Mouse (Mus musculus): Measurements from ENCODE around the gene Chd2. TPM values are rescaled to one million over a fixed set of nuclear protein-coding genes. Genes with fewer than 3 reads are reported as not detected.

The Chd2 gene
- 41.5 and 59.7 TPM in 2 replicates for polyA plus RNA-seq (2016; fragmentation: Nextera tagmentation; extraction: Ambion mirVana)

DNA sequence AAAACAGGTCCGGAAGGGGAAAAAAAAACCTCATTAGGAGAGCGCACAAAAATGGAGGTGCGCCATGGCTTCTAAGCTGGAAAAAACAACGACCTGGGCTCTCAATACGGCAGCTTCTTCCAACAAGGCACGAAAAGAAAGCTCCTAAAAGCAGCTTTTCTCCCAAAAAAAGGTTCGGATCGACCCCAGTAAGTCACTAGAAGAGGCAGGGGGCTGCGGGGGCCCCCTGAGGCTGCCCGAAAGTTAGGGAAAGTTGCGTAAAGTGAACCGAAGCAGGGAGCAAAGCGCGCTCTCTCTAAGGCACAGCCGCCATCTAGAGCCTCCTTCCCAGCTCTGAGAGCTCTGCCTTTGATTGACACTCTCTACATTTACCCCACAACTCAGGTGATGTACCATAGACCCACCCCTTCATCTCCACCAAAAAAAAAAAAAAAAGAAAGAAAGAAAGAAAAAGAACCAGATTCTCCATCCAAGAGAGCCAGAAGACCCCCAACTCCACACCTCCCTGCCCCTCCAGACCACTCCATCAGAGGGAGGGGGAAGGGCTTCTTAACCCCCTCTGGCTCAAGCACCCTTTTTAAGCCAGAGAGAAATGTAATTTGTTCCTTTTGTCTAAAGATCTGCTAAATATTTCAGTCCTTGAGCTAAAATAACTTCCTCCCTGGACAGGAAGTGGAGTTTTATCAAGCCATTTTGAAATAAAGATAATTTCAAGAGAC lies at the start of gene Chd2:
Chd2 (minus strand) TSS at position 419 of the 719 bp plus-strand sequence.
- WGBS: under 1% methylated on average over 15 of the region's 15 CpGs
- Histone ChIP-seq H3K9ac (peak within 1 kb of the TSS; percentile 89), H3K27me3 (replicated peaks) (no peaks in the 10 kb centered on the region), H3K36me3 (peaks cover 8% of the 10 kb centered on the region), H3K9me3 (no peaks in the 10 kb centered on the region), H3K4me1 (peaks cover 6% of the 10 kb centered on the region), H3K4me2 (replicated peaks) (peak within 1 kb of the TSS; percentile 60), H3K4me3 (peak within 1 kb of the TSS; percentile 72), H3K27ac (peak within 1 kb of the TSS; percentile 98)
- ATAC-seq (ENCODE audit: low FRiP score, low read depth): peak; percentile 38; the same call in 1 of the 2 replicates

DNA sequence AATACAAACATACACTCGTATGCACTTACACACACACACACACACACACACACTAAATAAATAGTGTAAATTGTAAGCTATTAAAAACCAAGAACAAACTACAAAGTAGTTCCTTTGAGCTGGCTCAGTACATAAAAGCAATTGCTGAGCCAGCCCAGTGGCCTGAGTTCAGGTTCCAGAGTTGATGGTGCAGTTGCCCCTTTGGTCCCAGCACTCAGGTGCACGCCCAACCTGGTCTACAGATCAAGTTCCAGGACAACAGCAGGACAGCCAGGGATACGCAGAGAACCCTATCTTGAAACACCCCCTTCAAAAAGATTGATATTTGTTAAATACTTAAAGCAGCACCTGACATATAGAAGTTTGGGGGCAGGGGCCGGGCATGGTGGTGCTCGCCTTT lies 49.1 kb upstream of the Chd2 start:
- H3K4me1 ChIP-seq: peaks cover 14% of the 10 kb centered on the region

DNA sequence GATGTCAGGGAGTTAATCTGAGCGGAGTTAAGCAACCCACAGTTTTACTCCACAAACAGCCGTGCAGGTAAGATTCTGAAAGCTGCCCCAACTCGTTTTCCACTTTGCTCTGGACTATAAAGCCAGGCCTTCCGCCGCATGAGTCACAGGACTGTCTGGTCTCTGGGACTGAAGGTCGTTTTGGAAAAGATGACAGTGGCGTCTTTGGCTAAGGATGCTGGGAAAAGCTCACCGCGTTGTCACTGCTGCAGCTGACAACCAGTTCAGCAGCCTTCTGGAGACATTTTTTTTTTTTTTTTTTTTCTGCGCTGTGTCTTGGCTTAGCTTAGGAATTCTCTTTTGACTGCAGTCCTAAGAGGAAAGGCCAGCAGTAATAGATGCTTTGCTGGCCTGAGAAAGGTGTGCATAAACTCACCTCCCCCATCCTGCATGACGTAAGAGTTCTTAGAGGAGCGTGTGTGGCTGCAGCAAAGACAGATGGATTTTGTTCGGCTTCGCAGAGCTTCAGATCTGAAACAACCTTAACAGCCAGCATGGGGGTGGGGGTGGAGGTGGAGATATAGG lies 47.7 kb upstream of the Chd2 start:
- no peak for ATAC-seq (ENCODE audit: low FRiP score, low read depth)
- no peak overlapping the region for H3K4me2 ChIP-seq (replicated peaks)

More for the DNA sequence above, 49.1 kb upstream of the Chd2 start:
- 92% methylated on average over 5 of the region's 5 CpGs for WGBS
- Histone ChIP-seq H3K9ac (no peak overlapping the region), H3K36me3 (no peaks in the 10 kb centered on the region), H3K9me3 (no peaks in the 10 kb centered on the region), H3K4me2 (replicated peaks) (no peak overlapping the region), H3K27ac (no peak overlapping the region), H3K4me3 (no peak overlapping the region), H3K27me3 (replicated peaks) (no peaks in the 10 kb centered on the region)
- no peak for ATAC-seq (ENCODE audit: low FRiP score, low read depth)

DNA sequence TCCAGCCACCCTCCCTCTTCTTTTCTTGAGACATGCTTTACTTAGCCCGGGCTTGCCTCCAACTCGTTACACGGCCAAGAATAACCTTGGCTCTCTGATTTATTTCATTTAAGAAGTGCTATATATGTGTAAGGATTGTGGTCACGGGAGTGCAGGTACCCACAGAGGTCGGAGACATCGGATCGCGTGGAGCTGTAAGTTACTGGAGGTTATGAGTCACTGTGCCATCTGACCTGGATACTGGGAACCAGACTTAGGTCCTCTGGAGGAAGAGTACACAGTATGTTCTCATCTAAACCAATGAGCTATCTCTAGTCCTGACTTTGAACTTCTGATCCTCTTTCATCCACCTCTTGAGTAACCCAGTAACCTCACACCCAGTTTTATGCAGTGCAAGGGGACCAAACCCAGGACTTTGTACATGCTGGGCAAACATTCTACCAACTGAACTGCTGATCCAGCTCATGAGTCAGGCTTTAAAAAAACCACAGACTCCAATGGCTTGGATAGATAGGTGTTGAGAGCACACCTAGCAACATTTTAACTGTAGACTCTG lies 46.8 kb upstream of the Chd2 start:
- Histone ChIP-seq H3K27ac (no peak overlapping the region), H3K4me1 (peaks cover 7% of the 10 kb centered on the region), H3K27me3 (replicated peaks) (no peaks in the 10 kb centered on the region), H3K4me3 (no peak overlapping the region), H3K9ac (no peak overlapping the region), H3K4me2 (replicated peaks) (no peak overlapping the region), H3K9me3 (no peaks in the 10 kb centered on the region), H3K36me3 (no peaks in the 10 kb centered on the region)
- WGBS: 90% methylated on average over 8 of the region's 8 CpGs
- no peak for ATAC-seq (ENCODE audit: low FRiP score, low read depth)

More for the DNA sequence above, 47.7 kb upstream of the Chd2 start:
- no peaks in the 10 kb centered on the region for H3K9me3 ChIP-seq
- H3K4me1 ChIP-seq: peaks cover 11% of the 10 kb centered on the region
- 59% methylated on average over 14 of the region's 14 CpGs for WGBS
- no peaks in the 10 kb centered on the region for H3K36me3 ChIP-seq
- H3K9ac ChIP-seq: no peak overlapping the region
- no peak overlapping the region for H3K4me3 ChIP-seq
- no peaks in the 10 kb centered on the region for H3K27me3 ChIP-seq (replicated peaks)
- H3K27ac ChIP-seq: no peak overlapping the region

DNA sequence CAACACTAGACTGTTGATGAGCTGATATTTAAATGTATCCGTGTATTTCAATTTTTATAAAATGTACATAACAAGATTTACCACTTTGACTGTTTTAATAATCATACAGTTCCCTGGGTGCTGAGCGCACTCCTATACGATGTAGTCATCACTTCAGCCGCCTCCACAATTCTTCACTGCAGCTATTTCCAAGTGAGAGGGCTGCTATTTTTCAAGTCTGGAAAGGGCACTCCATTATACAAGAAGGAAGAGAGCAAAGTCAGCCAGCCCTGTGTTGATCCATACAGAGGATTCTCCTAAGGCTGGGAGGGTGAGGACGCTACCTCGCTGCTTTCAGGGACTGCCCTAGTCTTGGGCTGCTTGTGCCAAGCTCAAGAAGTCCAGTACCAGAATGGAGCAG lies 45.1 kb upstream of the Chd2 start:
- ATAC-seq (ENCODE audit: low FRiP score, low read depth): no peak
- peaks cover 7% of the 10 kb centered on the region for H3K4me1 ChIP-seq
- 94% methylated on average over 6 of the region's 6 CpGs for WGBS

DNA sequence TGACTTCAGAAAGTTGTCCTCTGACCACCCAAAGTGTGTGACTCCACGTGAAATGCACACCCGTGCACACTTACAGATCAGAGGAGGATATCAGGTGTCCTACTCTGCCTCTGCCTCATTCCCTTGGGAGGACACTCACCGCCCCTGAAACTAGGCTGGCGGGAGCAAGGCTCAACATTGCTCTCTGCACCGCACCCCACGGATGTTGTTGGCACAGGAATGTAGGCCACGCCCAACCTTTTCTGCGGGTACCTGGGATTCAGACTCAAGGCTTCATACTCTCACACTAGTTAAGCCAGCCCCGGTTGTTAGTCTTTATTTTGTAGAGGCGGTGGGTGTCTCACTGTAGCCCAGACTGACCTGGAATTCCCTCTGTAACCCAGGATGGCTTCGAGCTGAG lies 44.6 kb upstream of the Chd2 start:
- no peaks in the 10 kb centered on the region for H3K9me3 ChIP-seq
- H3K36me3 ChIP-seq: no peaks in the 10 kb centered on the region
- H3K27ac ChIP-seq: no peak overlapping the region
- 68% methylated on average over 11 of the region's 11 CpGs for WGBS
- H3K27me3 ChIP-seq (replicated peaks): no peaks in the 10 kb centered on the region
- H3K9ac ChIP-seq: no peak overlapping the region
- no peak overlapping the region for H3K4me2 ChIP-seq (replicated peaks)
- H3K4me3 ChIP-seq: no peak overlapping the region
- H3K4me1 ChIP-seq: peaks cover 7% of the 10 kb centered on the region
- ATAC-seq (ENCODE audit: low FRiP score, low read depth): no peak

More for the DNA sequence above, 45.1 kb upstream of the Chd2 start:
- Histone ChIP-seq H3K4me3 (no peak overlapping the region), H3K27ac (no peak overlapping the region), H3K4me2 (replicated peaks) (no peak overlapping the region), H3K27me3 (replicated peaks) (no peaks in the 10 kb centered on the region), H3K9ac (no peak overlapping the region), H3K36me3 (no peaks in the 10 kb centered on the region), H3K9me3 (no peaks in the 10 kb centered on the region)

DNA sequence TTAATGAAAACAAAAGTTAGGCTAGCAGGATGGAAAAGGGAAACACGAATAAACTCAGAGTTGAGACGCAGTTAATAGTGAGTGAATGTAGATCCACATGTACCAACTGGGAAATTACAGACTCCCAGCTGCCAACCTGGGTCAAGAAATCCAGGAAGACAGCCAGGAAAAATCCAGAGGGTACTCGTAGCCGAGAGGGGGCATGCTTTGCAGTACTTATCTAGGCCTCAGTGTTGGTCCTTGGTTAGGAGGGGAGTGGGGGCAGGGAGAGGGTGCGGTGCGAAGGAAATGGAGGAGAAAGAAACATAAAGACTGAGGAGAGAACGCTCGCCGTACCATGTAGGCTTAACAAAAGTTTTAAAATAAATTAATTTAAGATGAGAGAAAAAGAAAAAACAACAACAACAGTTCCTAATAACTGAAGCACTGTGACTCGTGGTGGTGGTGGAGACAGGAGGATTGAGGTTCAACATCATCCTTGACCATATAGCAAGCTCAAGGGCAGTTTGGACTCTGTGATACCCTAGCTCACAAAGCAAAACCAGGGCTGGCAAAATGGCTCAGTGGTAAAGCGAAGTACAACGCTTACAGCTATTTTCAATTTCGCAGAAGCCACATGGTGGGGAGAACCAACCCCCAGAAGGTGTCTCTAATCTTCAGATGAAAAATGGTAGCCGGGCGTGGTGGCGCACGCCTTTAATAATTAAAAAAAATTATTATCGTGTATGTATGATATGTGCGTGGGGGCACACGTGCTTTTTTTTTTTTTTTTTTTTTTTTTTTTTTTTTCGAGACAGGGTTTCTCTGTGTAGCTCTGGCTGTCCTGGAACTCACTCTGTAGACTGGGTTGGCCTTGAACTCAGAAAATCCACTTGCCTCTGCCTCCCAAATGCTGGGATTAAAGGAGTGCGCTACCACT lies 43.7 kb upstream of the Chd2 start:
- no peaks in the 10 kb centered on the region for H3K27me3 ChIP-seq (replicated peaks)
- ATAC-seq (ENCODE audit: low FRiP score, low read depth): no peak
- peaks cover 7% of the 10 kb centered on the region for H3K4me1 ChIP-seq
- no peak overlapping the region for H3K27ac ChIP-seq
- H3K36me3 ChIP-seq: no peaks in the 10 kb centered on the region
- no peak overlapping the region for H3K4me3 ChIP-seq
- H3K9ac ChIP-seq: no peak overlapping the region
- 86% methylated on average over 22 of the region's 22 CpGs for WGBS
- no peaks in the 10 kb centered on the region for H3K9me3 ChIP-seq
- H3K4me2 ChIP-seq (replicated peaks): no peak overlapping the region

DNA sequence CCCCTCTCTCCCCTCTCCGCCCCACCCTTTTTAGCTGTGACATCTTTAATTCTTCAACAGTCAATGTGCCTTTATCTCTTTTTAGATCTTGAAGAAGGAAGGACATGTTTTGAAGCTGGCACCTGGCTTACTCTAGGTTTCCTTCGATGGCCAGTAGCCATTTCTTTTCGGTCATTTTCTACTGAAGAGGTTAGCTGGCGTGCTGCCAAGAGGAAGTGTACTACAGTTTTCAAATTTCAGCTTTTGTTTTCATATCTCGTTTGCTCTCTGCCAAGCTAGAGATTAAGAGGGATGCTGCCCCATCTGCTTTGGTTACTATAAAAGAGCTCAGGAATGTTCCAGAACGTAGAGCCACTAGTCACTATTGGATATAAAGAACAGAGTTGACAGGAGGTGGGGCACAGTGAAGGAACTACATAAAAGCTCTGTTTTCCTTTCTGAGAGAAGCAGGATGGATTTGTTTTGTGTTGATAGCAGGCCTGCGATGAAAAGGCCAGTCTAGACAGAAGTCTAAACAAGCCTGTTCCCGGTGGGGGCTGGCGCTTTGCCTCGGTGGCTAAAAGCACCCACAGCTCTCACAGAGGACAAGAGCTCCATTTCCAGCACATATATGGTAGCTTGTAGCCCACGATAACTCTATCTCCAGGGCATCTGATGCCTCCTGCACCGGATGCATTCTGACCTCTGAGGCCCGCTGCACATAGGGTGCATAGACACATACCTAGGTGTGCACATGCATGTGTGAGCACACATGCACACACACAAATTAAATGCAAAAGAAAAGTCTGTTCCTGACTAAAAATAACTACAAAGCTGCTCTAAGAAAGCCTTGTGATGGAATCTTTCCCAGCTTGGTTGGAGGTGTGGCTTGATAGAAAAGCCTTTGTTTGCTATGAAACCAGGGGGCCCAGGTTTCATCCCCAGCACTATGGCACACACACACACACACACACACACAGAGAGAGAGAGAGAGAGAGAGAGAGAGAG lies 42.7 kb upstream of the Chd2 start:
- no peaks in the 10 kb centered on the region for H3K36me3 ChIP-seq
- H3K4me3 ChIP-seq: no peak overlapping the region
- H3K9me3 ChIP-seq: no peaks in the 10 kb centered on the region
- H3K4me2 ChIP-seq (replicated peaks): no peak overlapping the region
- 49% methylated on average over 13 of the region's 13 CpGs for WGBS
- peak; percentile 41; the same call in 1 of the 2 replicates for ATAC-seq (ENCODE audit: low FRiP score, low read depth)
- H3K27me3 ChIP-seq (replicated peaks): no peaks in the 10 kb centered on the region
- H3K4me1 ChIP-seq: peaks cover 7% of the 10 kb centered on the region
- 0 out of 2 replicates have a peak overlapping the region, but pooled peaks have one; percentile 53 for H3K27ac ChIP-seq
- H3K9ac ChIP-seq: no peak overlapping the region

DNA sequence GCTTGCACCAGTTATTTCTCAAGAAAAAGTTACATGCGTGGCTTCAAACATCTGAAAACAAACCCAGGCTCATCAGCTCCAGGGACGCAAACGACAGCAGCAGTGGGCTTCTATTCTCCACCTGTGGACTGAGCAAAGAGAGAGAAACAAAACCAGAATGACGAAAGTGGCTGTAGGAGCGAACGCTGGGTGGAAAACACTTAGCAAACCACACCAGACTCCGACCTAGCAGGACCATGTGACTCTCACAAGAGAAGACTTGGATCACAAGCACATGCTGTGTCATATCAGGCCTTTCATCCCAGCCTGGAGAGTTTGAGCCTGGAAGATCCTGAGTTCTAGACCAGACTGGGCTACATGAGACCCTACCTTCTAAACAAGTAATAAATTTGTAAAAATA lies 41.8 kb upstream of the Chd2 start:
- Histone ChIP-seq H3K4me3 (no peak overlapping the region), H3K36me3 (no peaks in the 10 kb centered on the region), H3K9me3 (no peaks in the 10 kb centered on the region), H3K27me3 (replicated peaks) (no peaks in the 10 kb centered on the region), H3K4me2 (replicated peaks) (no peak overlapping the region), H3K27ac (no peak overlapping the region), H3K9ac (no peak overlapping the region), H3K4me1 (peaks cover 7% of the 10 kb centered on the region)
- 88% methylated on average over 7 of the region's 7 CpGs for WGBS
- ATAC-seq (ENCODE audit: low FRiP score, low read depth): no peak

DNA sequence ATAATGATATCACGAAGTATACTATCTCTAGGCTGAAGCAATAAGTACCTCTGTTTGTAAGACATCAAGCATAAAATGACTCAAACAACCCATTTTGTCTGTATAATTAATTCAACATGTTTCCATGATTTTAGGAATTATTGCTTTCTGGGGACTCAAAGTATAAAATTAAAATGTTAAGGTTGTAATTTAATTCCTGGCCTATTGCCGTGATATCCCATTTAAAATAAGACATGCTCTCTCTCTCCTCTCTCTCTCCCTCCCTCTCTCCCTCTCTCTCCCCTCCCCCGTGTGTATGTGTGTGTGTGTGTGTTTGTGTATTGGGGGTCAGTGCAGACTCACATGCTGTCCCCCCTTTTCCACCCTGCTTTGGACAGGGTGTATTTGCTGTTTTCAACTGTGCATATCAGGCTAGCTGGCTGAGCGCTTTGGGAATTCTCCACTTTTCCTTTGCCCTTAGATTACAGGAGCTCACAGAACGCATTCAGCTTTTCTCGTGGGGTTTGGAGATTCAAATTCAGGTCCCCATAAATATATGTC lies 40.3 kb upstream of the Chd2 start:
- Histone ChIP-seq H3K36me3 (no peaks in the 10 kb centered on the region), H3K27ac (no peak overlapping the region), H3K9me3 (no peaks in the 10 kb centered on the region), H3K4me1 (peaks cover 7% of the 10 kb centered on the region), H3K27me3 (replicated peaks) (no peaks in the 10 kb centered on the region), H3K9ac (no peak overlapping the region), H3K4me3 (no peak overlapping the region), H3K4me2 (replicated peaks) (no peak overlapping the region)
- ATAC-seq (ENCODE audit: low FRiP score, low read depth): no peak
- WGBS: 58% methylated on average over 6 of the region's 6 CpGs
